Mouse (Mus musculus) gastrocnemius, adult 2 months (tissue): ENCODE data around the gene Dvl1. TPM values are rescaled to one million over a fixed set of nuclear protein-coding genes. Genes with fewer than 3 reads are reported as not detected.

ENCODE experiments used
- DNase-seq: peaks from one replicate; pipeline ENCODE4 v3.0.0; 2022
- H3K27ac ChIP-seq: fragments of 200-600 bp; 2 replicates; pipeline ENCODE4 v1.8.1; 2022; ENCODE audit warnings: mild to moderate bottlenecking
- H3K4me3 ChIP-seq: fragments of 200-600 bp; 2 replicates; pipeline ENCODE4 v1.8.1; 2022; ENCODE audit warnings: mild to moderate bottlenecking, moderate library complexity
- CTCF ChIP-seq: fragments of 200-600 bp; IDR thresholded peaks from 2 replicates; pipeline ENCODE4 v1.8.1; 2022; ENCODE audit warnings: antibody characterized with exemption, mild to moderate bottlenecking, moderate library complexity
- intact Hi-C: fragments of 180-260 bp; cut with DNase I; formaldehyde crosslinking; loops from one replicate; pipeline ENCODE4 v1.15.1; 2025
- total RNA-seq, 2 experiments: library from RNA; stranded (reverse); gene quantifications; 2 replicates each; pipeline ENCODE4 v1.2.3; 2021

Dvl1 gene
- total RNA-seq, 2 experiments from 2014 or later, result 116 to 122 TPM

DNA sequence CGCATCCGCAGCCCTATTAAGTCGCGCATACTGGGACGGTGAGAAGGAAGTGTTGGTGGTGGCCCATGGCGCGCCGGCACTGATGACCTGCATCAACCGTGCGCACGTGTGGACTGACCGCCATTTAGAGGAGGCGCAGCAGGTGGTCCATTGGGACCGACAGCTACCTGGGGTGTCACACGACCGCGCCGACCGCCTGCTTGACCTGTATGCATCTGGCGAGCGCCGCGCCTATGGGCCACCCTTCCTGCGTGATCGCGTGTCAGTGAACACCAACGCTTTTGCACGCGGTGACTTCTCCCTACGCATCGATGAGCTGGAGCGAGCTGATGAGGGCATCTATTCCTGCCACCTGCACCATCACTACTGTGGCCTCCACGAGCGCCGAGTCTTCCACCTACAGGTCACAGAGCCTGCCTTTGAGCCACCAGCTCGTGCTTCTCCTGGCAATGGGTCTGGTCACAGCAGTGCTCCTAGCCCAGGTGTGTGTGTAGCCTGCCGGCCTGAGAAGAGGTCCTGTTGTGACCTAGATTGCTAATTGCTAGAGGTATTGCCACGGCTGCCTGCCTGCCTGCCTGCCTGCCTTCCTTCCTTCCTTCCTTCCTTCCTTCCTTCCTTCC is 5.4 kb upstream of the Dvl1 start:
- TF ChIP-seq CTCF, result no peak
- intact Hi-C loops, result no loop called here
- Histone ChIP-seq H3K27ac (peak overlapping the region; percentile 96), H3K4me3 (peak overlapping the region; percentile 68)
- peak; percentile 24 for DNase-seq

DNA sequence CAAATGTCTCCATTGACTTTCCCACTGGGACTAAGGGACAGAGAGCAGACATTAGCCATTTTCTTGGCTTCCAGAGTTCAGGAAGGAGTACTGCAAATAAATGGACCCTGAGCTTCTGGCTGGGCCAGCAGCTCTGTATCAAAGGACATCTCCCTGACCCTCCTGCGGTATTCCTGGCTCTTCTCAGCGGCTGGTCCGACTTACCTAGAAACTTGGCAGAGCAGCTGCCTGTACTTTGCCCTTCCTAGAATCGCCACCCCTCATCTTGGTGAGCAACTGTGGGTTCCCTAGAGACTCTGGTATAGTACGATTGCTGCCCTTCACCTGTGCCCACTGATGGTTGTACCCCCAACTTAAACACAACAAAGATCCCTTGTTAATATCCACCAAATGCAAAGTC is 4.0 kb upstream of the Dvl1 start:
- Histone ChIP-seq H3K4me3 (no peak overlapping the region), H3K27ac (no peak overlapping the region)
- no peak for DNase-seq
- TF ChIP-seq CTCF, result no peak
- intact Hi-C loops, result no loop called here

DNA sequence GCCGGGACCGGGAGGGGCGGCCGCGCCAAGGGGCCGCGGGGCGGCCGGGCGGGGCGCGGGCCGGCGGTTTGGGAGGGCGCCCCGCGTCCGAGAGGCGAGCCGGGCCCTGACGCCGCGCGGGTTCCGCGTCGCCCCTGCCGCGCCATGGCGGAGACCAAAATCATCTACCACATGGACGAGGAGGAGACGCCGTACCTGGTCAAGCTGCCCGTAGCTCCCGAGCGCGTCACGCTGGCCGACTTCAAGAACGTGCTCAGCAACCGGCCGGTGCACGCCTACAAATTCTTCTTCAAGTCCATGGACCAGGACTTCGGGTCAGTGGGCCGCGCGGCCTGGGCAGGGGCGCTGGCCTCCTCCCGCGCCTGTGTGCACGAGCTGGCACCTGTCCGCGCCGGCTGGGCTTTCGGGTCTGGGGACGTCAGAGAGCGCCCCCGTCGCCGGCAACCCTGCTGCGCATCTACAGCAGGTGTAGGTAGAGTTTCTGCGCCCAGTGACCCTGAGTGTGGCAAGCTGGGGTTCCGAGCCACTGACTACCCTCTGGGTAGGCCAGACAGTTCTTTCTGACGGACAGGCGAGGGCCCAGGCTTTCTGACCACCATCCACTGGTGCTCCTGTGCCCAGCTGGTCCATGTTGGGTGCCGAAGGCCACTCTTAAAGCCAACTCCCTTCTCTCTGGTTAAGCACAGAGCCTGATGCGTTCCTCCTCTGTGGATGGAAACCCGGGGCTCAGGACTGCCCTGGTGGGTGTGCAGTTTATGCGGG is 570 bp downstream of the Dvl1 start:
- DNase-seq, result peak; percentile 80
- peak; percentile 3; the same call in 1 of the 2 replicates for TF ChIP-seq CTCF
- peak overlapping the region; percentile 94 for H3K4me3 ChIP-seq
- H3K27ac ChIP-seq, result peak overlapping the region; percentile 98
- intact Hi-C loops, result loop anchor here (2.0 kb wide), 2 partner anchors 15 to 45 kb away; no protein-coding TSS in a partner anchor

DNA sequence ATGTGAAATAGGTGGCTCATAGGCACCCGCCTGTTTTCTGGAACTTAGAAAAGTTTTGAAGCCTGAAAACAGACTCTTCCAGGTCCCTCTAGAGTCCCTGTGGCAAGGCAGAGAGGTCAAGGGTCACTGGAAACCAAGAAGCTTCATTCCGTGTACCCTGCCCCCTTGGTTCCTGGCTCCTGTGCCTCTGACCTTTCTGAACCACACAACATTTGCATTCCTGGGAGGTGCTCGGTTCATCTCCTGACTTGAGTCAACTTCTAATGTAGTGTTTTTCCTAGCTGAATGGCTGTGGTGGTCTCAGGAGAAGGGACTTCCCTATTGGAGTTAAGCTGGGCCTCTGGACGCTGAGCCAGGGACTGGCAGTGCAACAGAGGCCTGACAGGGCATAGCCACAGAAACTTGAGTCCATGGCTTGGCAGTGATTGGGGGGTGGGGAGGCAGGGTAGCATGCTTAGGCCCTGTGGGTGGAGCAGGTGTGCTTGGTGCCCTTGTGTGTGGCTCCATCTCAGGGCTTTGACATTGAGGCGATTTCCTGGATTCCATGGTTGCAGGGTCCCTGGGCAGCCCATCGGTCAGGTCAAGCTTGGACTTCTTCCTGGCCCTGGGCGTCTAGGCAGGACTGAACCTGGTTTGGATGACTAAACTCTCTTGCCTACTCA is 1.4 kb downstream of the Dvl1 start:
- H3K4me3 ChIP-seq, result peak overlapping the region; percentile 94
- no peak for TF ChIP-seq CTCF
- peak; percentile 89 for DNase-seq
- intact Hi-C loops, result no loop called here
- peak overlapping the region; percentile 98 for H3K27ac ChIP-seq

DNA sequence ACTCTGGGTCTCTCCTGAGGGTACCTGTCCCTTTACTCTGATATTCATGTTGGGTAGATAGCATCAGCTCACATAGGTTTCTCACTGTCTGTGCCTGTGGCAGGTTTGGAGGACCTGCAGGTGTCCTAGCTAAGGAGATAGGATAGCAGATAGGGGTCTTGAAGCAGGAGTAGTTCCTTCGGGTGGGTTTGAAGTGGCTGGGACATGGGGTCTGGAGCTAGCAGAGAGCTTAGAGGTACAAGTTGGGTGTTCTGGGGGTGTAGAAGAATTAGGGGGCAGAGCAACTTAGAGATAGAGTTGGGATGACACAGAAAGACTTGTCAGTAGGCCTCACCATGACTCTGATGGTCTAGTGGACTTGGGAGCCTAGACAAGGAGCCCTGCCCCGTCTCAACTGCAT is 2.2 kb downstream of the Dvl1 start:
- intact Hi-C loops, result no loop called here
- peak overlapping the region; percentile 98 for H3K27ac ChIP-seq
- TF ChIP-seq CTCF, result no peak

DNA sequence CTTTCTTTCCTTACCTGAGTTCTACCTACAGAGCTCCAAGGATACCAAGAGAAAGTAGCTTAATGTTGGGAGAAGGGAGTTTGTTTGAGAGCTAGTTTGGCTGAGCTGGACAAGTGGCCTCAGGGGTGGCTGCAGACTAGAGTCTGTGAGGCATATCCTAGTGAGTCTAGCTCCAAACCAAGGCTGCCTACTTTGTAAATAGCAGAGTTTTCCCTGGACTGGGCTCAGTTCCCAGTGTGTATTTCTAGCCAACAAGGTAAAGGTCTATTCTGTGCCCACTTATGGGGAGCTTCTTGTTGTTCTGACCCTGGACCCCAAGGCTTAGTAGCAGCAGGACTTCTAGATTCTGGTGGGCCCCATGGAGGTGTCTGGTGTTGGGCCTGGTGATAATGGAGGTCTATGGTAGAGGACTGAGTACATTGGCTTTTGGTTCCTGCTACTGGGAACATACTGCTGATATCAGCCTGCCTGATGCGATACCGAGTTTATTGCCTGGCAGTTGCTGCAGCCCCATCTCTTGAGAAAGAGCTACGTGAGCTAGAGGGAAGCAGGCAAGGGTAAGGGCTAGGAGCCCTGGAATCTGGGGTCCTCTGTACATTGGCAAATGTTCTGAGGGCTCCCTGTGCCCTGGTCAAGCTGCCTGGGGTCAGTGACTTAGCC is 2.7 kb downstream of the Dvl1 start:
- peak; percentile 27 for DNase-seq
- TF ChIP-seq CTCF, result no peak
- Histone ChIP-seq H3K4me3 (peak overlapping the region; percentile 94), H3K27ac (peak overlapping the region; percentile 98)
- intact Hi-C loops, result no loop called here

More for the DNA sequence above, 2.2 kb downstream of the Dvl1 start:
- peak; percentile 11 for DNase-seq
- peak overlapping the region; percentile 94 for H3K4me3 ChIP-seq

DNA sequence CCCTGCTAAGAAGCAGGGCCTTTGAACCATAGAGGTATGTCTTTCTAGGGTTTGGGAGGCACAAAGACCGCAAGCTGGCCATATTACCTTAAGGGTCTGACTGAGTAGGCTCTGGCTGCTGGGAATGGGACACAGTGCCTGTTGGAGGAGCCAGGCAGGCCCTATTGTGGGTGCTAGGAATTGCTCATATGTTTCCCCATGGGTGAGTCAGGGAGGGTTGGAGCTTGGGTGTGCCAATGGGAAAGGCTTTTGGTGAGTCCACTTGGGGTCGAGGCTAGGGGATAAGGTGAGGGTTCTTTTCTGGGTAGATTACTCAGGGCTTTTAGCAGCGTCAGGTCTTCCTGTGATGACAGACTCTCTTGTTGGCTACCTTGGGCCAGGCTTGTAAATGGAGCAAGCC is 4.2 kb downstream of the Dvl1 start:
- intact Hi-C loops, result no loop called here
- peak overlapping the region; percentile 98 for H3K27ac ChIP-seq

DNA sequence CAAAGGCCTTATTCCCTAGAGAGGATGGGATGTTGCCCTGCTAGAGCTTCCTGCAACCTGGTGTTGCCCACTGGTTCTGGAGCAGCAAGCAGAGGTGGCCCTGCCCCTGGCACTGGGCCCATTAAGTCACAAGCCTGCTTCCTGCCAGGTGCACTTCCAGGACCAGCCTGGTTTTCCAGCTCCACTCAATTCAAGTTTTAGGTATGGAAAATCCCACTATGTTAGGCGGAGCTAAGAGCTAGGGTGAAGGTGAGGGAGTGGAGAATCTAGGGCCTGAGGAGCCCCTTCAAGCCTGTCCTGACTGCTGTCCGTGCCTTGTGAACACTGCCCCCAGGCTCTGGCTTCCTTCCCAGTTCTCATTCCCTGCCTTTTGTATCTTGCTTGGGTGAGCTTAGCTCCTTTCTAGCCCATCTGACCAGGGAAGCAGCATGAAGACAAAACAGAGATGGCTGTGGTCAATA is 4.8 kb downstream of the Dvl1 start:
- H3K27ac ChIP-seq, result peak overlapping the region; percentile 98
- intact Hi-C loops, result loop anchor here (2.0 kb wide), 1 partner anchor 15 kb away; no protein-coding TSS in a partner anchor
- TF ChIP-seq CTCF, result no peak
- H3K4me3 ChIP-seq, result peak overlapping the region; percentile 42
- DNase-seq, result peak; percentile 54

More for the DNA sequence above, 4.2 kb downstream of the Dvl1 start:
- TF ChIP-seq CTCF, result no peak
- H3K4me3 ChIP-seq, result peak overlapping the region; percentile 42
- peak; percentile 10 for DNase-seq

DNA sequence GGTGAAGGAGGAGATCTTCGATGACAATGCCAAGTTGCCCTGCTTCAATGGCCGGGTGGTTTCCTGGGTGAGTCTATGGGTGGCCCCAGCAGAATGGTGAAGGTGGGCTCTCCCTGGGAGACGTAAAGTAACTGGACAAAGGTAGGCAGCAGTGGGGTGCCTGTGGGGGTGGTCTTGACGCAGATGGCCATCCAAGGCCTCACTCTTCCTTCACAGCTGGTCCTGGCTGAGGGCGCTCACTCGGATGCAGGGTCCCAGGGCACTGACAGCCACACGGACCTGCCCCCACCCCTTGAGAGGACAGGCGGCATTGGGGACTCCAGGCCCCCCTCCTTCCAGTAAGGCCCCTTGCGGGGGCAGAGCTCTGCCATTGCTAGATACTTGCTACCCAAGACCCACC is 6.2 kb downstream of the Dvl1 start:
- no peak overlapping the region for H3K4me3 ChIP-seq
- peak; percentile 30 for DNase-seq
- H3K27ac ChIP-seq, result no peak overlapping the region
- intact Hi-C loops, result loop anchor here (2.0 kb wide), 1 partner anchor 13 kb away; no protein-coding TSS in a partner anchor
- no peak for TF ChIP-seq CTCF

DNA sequence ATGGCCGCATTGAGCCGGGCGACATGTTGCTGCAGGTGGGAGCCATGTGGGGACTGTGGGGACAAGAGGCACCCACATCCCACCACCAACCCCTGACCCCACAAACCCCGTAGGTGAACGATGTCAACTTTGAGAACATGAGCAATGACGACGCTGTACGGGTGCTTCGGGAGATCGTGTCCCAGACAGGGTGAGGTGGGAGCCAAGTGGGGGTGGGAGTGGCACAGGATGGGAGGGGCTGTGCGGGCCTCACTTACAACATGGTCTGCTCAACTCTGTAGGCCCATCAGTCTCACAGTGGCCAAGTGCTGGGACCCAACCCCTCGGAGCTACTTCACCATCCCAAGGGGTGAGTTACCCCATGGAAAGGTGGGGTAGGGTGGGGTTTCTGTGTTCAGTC is 7.8 kb downstream of the Dvl1 start:
- no peak for TF ChIP-seq CTCF
- intact Hi-C loops, result no loop called here

DNA sequence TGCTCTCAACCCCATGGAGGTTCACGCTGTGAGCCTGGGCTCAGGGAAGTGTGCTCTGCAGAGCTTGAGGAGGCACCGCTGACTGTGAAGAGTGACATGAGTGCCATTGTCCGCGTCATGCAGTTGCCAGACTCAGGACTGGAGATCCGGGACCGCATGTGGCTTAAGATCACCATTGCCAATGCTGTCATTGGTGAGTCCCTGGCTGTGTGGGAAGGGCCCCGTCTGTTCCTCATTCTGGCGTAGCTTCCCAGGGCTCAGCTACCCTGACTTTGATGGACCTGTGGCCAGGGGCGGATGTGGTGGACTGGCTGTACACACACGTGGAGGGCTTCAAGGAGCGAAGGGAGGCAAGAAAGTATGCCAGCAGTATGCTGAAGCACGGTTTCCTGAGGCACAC is 8.9 kb downstream of the Dvl1 start:
- H3K27ac ChIP-seq, result no peak overlapping the region
- H3K4me3 ChIP-seq, result no peak overlapping the region
- intact Hi-C loops, result no loop called here
- peak; percentile 17 for DNase-seq
- no peak for TF ChIP-seq CTCF

More for the DNA sequence above, 7.8 kb downstream of the Dvl1 start:
- DNase-seq, result peak; percentile 22
- Histone ChIP-seq H3K27ac (no peak overlapping the region), H3K4me3 (no peak overlapping the region)

DNA sequence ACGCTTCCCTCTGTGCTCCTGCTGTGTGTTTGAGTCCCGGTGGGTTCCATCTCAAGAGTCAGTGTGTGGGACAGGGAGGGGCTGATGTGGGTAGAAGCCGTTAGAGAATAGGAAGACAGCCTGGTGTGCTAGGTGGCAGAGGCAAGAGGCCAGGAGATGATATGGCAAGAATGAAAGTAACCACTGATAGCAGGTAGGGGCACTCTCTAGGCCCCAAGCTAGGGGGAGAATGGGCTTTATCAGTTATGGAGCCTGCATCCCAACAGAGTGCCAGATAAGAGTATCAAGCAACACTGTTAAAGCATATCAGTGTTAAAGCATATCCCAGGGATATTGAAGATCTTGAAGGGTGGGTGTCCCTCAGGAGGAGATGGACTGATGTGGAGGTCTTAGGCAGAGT is 9.7 kb downstream of the Dvl1 start:
- no peak for TF ChIP-seq CTCF
- no peak for DNase-seq
- Histone ChIP-seq H3K27ac (no peak overlapping the region), H3K4me3 (no peak overlapping the region)
- intact Hi-C loops, result no loop called here
